Mouse (Mus musculus): Measurements from ENCODE around the gene Lasp1.

DNA sequence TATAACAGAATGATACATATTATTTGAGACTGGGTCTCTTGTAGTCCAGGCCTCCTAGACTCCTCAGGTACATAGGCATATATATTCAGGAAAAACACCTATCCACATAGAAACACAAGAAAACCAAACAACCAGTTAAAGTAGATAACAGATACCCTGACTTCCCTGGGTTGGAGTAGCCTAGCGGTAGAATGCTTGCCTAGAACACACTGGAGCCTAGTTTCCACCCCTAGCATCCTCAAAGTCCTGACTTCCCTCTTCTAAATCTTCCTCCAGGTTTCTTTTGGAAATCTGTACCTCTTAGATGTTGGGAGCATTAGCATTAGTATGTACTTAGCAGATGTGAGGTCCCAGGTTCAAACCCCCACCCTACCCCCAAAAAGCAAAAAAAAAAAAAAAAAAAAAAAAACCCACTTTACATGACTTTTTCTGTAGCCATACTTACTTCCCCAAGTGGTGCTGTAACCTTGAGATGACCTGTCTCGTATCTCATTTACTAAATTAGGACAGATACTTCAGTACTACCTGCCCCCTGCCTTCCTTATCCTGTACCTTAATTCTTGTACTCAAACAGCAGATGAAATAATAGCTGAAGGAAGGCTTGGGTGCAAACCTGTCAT lies 86.6 kb downstream of the Lasp1 start:
- no peak for TF ChIP-seq CTCF (IDR thresholded peaks at IDR 0.05; ENCODE audit: extremely low read depth, insufficient read depth, insufficient read length, insufficient replicate concordance)
- no peak for TF ChIP-seq POLR2A (IDR thresholded peaks at IDR 0.05; ENCODE audit: low read depth, low read length)

Data from spleen, adult 2 months (tissue).